Mouse (Mus musculus) testis, adult 2 months (tissue): Measurements from ENCODE around the gene Lce1k.

Source experiments
- CTCF ChIP-seq: fragments of 200-500 bp; IDR thresholded peaks from 2 replicates; pipeline ENCODE4 v1.5.1; 2012; ENCODE audit warnings: low read depth, mild to moderate bottlenecking, inconsistent platforms, low read length, moderate library complexity; ENCODE audit not compliant: control insufficient read depth, insufficient read depth, insufficient replicate concordance
- POLR2A ChIP-seq: fragments of 200-500 bp; IDR thresholded peaks from 2 replicates; pipeline ENCODE4 v1.6.1; 2012; ENCODE audit warnings: low read depth, mild to moderate bottlenecking, inconsistent platforms, low read length, moderate library complexity; ENCODE audit not compliant: control insufficient read depth

DNA sequence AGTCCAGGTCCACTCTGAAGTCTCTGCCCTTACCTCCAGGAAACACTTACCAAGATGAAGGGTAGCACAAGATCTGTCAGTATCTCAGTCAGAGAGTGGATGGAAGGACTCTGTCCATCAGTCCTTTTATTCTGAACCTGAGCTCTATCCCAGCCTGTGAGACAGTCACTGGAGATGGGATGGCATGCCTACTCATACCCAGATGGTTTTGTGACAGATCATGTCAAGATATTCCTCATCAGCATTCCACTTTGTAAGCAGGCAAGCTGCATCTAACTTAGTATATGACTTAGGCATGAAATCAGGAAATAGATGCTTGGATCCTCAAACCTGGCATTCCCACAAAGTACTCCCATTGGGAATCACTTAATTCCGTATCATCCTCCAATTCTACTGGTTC is 28.9 kb downstream of the Lce1k start, which contains the start of gene Lce1i:
- TF ChIP-seq POLR2A (no peak), CTCF (no peak)
